22 mouse cellular contexts compared by ENCODE assay signal in genomic region chr9:112950056-112950455, GRCm38 (mm10).
DNase-seq lines count a peak whose midpoint lies in the region; ATAC-seq and TF ChIP-seq lines count a peak whose summit lies in the region.
"Had no signal": no experiment of that assay in that cellular context is flagged by ENCODE, and none has a peak within 500 bp of the region (broad histone marks: within the 10 kb centered on the region; RNA-seq: fewer than 3 reads in every experiment).

No protein-coding gene starts in this region.

- H3K4me1 ChIP-seq in liver, embryonic 14.5 days (replicated peaks; ENCODE audit: control insufficient read depth in 2 of 2, insufficient read depth in 2 of 2, low read length in 1 of 2) = 0 out of 4 replicates have a peak, but pooled peaks cover 0 to 3% of the 10 kb centered on the region in 2 experiments
- H3K4me1 ChIP-seq in liver, embryonic 11.5 days (replicated peaks; ENCODE audit: control insufficient read depth, insufficient read depth, low read length) = no peaks in the 10 kb centered on the region
- no peaks in the 10 kb centered on the region for H3K4me1 ChIP-seq in liver, embryonic 15.5 days (replicated peaks)
- H3K4me1 ChIP-seq: embryonic facial prominence, embryonic 10.5 days; forebrain, embryonic 15.5 days; heart, embryonic 15.5 days had no signal

- ATAC-seq in liver, embryonic 14.5 days (ENCODE audit: insufficient read depth) = peak; percentile 54; the same call in 1 of the 2 replicates
- no peak for ATAC-seq in liver, embryonic 11.5 days (replicated peaks; ENCODE audit: low FRiP score)
- ATAC-seq in common myeloid progenitor, adult 5-6 weeks (replicated peaks; ENCODE audit: low read depth, poor library complexity, severe bottlenecking) = peak; percentile 39; the same call in 1 of the 2 replicates
- ATAC-seq in liver, embryonic 15.5 days (ENCODE audit: insufficient read depth) = peak; percentile 56; the same call in 1 of the 2 replicates
- ATAC-seq: forebrain, embryonic 15.5 days; inflammation-experienced regulatory T-cells, adult 6 months had no signal

- no peaks in the 10 kb centered on the region for H3K27me3 ChIP-seq in liver, embryonic 14.5 days (ENCODE audit: control insufficient read depth, insufficient read depth, low read length)
- H3K27me3 ChIP-seq in liver, embryonic 11.5 days (replicated peaks; ENCODE audit: control insufficient read depth, insufficient read depth, low read length) = no peaks in the 10 kb centered on the region
- H3K27me3 ChIP-seq in liver, embryonic 15.5 days = no peaks in the 10 kb centered on the region
- H3K27me3 ChIP-seq: forebrain, embryonic 15.5 days; heart, embryonic 15.5 days had no signal

- H3K36me3 ChIP-seq in liver, embryonic 14.5 days (replicated peaks; ENCODE audit: control insufficient read depth, insufficient read depth, low read depth) = no peaks in the 10 kb centered on the region
- no peaks in the 10 kb centered on the region for H3K36me3 ChIP-seq in liver, embryonic 11.5 days (ENCODE audit: control insufficient read depth, insufficient read depth, low read length)
- no peaks in the 10 kb centered on the region for H3K36me3 ChIP-seq in liver, embryonic 15.5 days (replicated peaks)
- H3K36me3 ChIP-seq: embryonic facial prominence, embryonic 10.5 days; forebrain, embryonic 15.5 days; heart, embryonic 15.5 days had no signal

- H3K9me3 ChIP-seq in liver, embryonic 14.5 days (ENCODE audit: control insufficient read depth, low read length) = no peaks in the 10 kb centered on the region
- H3K9me3 ChIP-seq in liver, embryonic 11.5 days (ENCODE audit: control insufficient read depth, low read length) = no peaks in the 10 kb centered on the region
- no peaks in the 10 kb centered on the region for H3K9me3 ChIP-seq in liver, embryonic 15.5 days (replicated peaks)
- H3K9me3 ChIP-seq: embryonic facial prominence, embryonic 10.5 days; forebrain, embryonic 15.5 days; heart, embryonic 15.5 days had no signal

- H3K27ac ChIP-seq in liver, embryonic 14.5 days = no peak overlapping the region
- no peak overlapping the region for H3K27ac ChIP-seq in liver, embryonic 11.5 days (ENCODE audit: low read depth, low read length)
- no peak overlapping the region for H3K27ac ChIP-seq in liver, embryonic 15.5 days (replicated peaks)
- H3K27ac ChIP-seq: embryonic facial prominence, embryonic 10.5 days; forebrain, embryonic 15.5 days; heart, embryonic 15.5 days; hindbrain, embryonic 14.5 days; macrophage had no signal

- TF ChIP-seq EP300 in liver, embryonic 14.5 days (IDR thresholded peaks at IDR 0.05; ENCODE audit: low read depth) = no peak

- no peak for TF ChIP-seq CTCF in liver, embryonic 14.5 days (IDR thresholded peaks at IDR 0.05; ENCODE audit: low read depth)

- no peak overlapping the region for H3K4me2 ChIP-seq in liver, embryonic 14.5 days (ENCODE audit: low read depth)
- no peak overlapping the region for H3K4me2 ChIP-seq in liver, embryonic 11.5 days
- H3K4me2 ChIP-seq in liver, embryonic 15.5 days = no peak overlapping the region
- H3K4me2 ChIP-seq: forebrain, embryonic 15.5 days; heart, embryonic 15.5 days; hindbrain, embryonic 14.5 days; midbrain, embryonic 11.5 days had no signal

- H3K4me3 ChIP-seq in liver, embryonic 14.5 days (ENCODE audit: insufficient read depth in 1 of 2, low read depth in 2 of 2, low read length in 2 of 2) = no peak overlapping the region
- no peak overlapping the region for H3K4me3 ChIP-seq in liver, embryonic 11.5 days (ENCODE audit: low read depth, low read length)
- no peak overlapping the region for H3K4me3 ChIP-seq in liver, embryonic 15.5 days (replicated peaks)
- H3K4me3 ChIP-seq: embryonic facial prominence, embryonic 10.5 days; forebrain, embryonic 15.5 days; heart, embryonic 15.5 days had no signal

- no peak for DNase-seq in liver, embryonic 14.5 days (ENCODE audit: low read depth in 3 of 3, low spot score in 3 of 3)
- no peak for DNase-seq in liver, embryonic 11.5 days (ENCODE audit: low spot score)
- DNase-seq in gastrocnemius, adult 8-10 months (ENCODE audit: low spot score in 2 of 2) = no peak
- no peak for DNase-seq in T-cell, adult 2 months (ENCODE audit: low spot score)
- DNase-seq in spleen, postnatal 14 days (ENCODE audit: low spot score in 2 of 2) = no peak
- DNase-seq: adrenal gland, adult 2 months; gastrocnemius, postnatal 14 days; heart, adult 11 months; heart, postnatal 36 days; kidney, adult 18-20 months; kidney, postnatal 4 days; thymus, adult 18-20 months; thymus, postnatal 36 days had no signal

- H3K9ac ChIP-seq in liver, embryonic 14.5 days (replicated peaks) = no peak overlapping the region
- no peak overlapping the region for H3K9ac ChIP-seq in liver, embryonic 11.5 days (ENCODE audit: low read depth, low read length)
- no peak overlapping the region for H3K9ac ChIP-seq in liver, embryonic 15.5 days
- H3K9ac ChIP-seq: forebrain, embryonic 15.5 days; heart, embryonic 15.5 days; hindbrain, embryonic 14.5 days had no signal

- 49% methylated on average over 2 of the region's 2 CpGs for WGBS in liver, embryonic 14.5 days (ENCODE audit: insufficient replicate concordance)
- 61% methylated on average over 2 of the region's 2 CpGs for WGBS in liver, embryonic 11.5 days
- 46% methylated on average over 2 of the region's 2 CpGs for WGBS in liver, embryonic 15.5 days (ENCODE audit: insufficient replicate concordance)
